Mouse (Mus musculus): ENCODE results near the gene Iqsec3. TPM values are rescaled to one million over a fixed set of nuclear protein-coding genes. Genes with fewer than 3 reads are reported as not detected.

The Iqsec3 gene
- polyA plus RNA-seq, 1 experiment from 2014 or later: 0.13 TPM

DNA sequence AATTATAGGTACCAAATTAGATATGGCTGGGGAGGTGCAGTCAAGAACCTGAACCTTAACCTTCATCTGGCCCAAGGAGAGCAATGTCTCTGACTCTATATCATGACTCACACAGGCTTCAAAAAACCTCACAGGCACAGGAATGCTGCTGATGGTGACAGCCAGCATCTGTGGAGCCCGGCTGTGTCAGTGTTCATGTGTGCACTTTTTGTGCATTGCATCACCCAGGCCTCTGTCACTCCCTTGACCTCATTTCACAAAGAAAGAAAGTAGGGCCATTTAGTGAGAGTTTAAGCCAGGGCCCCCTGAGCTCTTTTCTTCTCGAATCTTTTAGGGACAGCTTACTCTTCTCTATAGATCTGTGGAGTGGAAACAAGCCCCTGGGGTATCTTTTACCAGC is 121.2 kb downstream of the Iqsec3 start:
- no peaks in the 10 kb centered on the region for H3K36me3 ChIP-seq (ENCODE audit: control insufficient read depth, insufficient read depth, low read length)
- no peaks in the 10 kb centered on the region for H3K27me3 ChIP-seq (replicated peaks; ENCODE audit: control insufficient read depth, insufficient read depth, low read length)
- no peaks in the 10 kb centered on the region for H3K4me1 ChIP-seq (ENCODE audit: control insufficient read depth, insufficient read depth, low read length)
- no peak overlapping the region for H3K4me3 ChIP-seq (ENCODE audit: low read length)
- H3K9ac ChIP-seq (ENCODE audit: low read depth, low read length): no peak overlapping the region
- no peak overlapping the region for H3K27ac ChIP-seq (ENCODE audit: low read length)
- H3K4me2 ChIP-seq (ENCODE audit: low read depth, low read length): no peak overlapping the region
- 59% methylated on average over 2 of the region's 2 CpGs for WGBS
- H3K9me3 ChIP-seq (ENCODE audit: control insufficient read depth, low read length): no peaks in the 10 kb centered on the region
- no peak for ATAC-seq

DNA sequence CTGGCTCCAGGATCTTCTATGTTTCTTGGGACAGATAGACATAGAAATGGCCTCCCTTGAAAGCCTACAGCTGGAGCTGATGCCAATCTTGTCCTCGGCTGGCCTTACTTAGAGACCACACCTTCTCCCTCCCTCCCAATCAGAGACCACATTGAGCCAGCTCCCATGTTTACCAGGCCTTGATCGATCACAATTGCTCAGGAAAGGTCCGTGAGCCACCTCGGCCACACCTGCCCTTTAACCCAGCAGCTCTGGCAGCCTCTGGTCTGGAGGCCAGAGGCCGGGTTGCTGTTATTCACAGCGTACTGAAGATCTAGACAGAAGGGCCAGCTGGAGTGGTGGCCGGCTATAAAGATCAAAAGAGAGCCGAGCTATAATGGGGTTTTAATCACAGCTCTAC is 127.0 kb downstream of the Iqsec3 start:
- Histone ChIP-seq H3K9ac (ENCODE audit: low read depth, low read length) (no peak overlapping the region), H3K9me3 (ENCODE audit: control insufficient read depth, low read length) (no peaks in the 10 kb centered on the region), H3K4me1 (ENCODE audit: control insufficient read depth, insufficient read depth, low read length) (no peaks in the 10 kb centered on the region), H3K27me3 (replicated peaks; ENCODE audit: control insufficient read depth, insufficient read depth, low read length) (no peaks in the 10 kb centered on the region), H3K36me3 (ENCODE audit: control insufficient read depth, insufficient read depth, low read length) (no peaks in the 10 kb centered on the region), H3K27ac (ENCODE audit: low read length) (no peak overlapping the region), H3K4me2 (ENCODE audit: low read depth, low read length) (no peak overlapping the region), H3K4me3 (ENCODE audit: low read length) (no peak overlapping the region)
- no peak for ATAC-seq
- 25% methylated on average over 8 of the region's 8 CpGs for WGBS

DNA sequence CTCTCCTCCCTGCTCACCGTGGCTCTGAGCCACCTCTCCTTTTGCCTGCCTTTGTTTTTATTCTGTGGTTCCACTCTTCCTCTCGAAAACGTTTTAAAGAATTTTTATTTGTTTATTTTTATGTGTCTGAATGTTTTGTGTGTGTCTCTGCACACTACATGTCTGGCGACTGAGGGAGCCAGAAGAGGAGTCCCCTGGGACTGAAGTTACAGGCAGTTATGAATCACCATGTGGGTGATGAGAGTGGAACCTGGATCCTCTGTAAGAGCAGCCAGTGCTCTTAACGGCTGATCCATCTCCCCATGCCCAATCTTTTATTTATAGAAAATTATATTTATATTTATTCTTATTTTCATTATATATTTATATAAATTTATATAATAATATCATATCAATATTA is 129.1 kb downstream of the Iqsec3 start:
- Histone ChIP-seq H3K36me3 (ENCODE audit: control insufficient read depth, insufficient read depth, low read length) (no peaks in the 10 kb centered on the region), H3K9me3 (ENCODE audit: control insufficient read depth, low read length) (no peaks in the 10 kb centered on the region), H3K9ac (ENCODE audit: low read depth, low read length) (no peak overlapping the region), H3K4me3 (ENCODE audit: low read length) (no peak overlapping the region), H3K27me3 (replicated peaks; ENCODE audit: control insufficient read depth, insufficient read depth, low read length) (no peaks in the 10 kb centered on the region), H3K27ac (ENCODE audit: low read length) (no peak overlapping the region), H3K4me1 (ENCODE audit: control insufficient read depth, insufficient read depth, low read length) (no peaks in the 10 kb centered on the region), H3K4me2 (ENCODE audit: low read depth, low read length) (no peak overlapping the region)
- no peak for ATAC-seq
- WGBS: 45% methylated on average over 5 of the region's 5 CpGs

DNA sequence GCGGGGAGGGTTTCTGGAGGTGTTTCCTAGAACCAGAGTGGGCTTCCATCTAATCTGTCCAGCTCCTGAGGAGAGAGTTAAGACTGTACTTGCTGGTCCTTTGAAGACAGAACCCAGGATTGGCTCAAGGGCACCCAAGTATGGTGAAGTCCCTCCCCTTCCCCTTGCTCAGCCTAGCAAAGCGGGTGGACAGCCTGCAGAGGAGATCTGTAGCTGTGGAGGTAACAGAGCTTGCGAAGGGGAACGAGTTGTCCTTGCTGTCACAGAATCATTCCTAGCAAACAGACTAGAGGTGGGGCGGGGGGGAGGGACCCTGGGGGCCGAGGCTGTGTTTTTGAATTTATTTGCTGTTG is 129.7 kb downstream of the Iqsec3 start:
- WGBS: 43% methylated on average over 6 of the region's 6 CpGs
- no peak overlapping the region for H3K4me2 ChIP-seq (ENCODE audit: low read depth, low read length)

DNA sequence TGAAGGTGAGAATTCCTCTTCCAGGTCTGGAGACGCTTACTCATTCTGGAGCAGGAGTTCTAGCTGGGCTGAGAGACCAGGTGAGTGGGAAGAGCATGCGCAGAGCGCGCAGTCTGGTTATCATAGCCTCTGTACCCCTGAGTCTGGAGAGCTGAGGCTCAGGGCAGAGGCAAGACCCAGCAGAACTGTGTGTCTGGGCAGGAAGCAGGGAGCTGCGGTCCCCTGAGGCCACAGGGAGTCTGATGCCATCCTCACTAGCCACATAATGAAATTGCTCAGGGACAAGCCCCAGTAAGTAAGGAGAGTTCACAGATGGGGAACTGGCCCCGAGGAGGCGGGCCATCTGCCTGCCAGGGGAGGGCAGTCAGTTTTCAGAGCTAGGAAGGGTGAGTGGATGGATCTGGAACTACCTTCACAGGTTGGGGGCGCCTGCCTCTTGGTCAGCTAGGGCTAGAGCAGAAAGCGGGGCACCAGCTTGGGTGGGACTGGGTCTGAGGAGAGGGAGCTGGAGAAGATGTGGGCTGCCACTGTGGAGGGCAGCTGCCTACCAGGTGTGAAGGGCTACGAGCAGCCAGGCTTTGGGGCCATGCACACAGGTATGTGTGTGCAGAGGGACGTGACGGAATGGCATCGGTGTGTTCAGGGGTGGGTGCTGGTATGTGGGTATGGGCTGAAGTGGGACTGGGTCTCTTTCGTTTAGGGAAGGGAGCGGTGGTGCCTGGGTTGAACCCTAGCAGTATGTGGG is 130.3 kb downstream of the Iqsec3 start, which contains the start of gene Slc6a12:
Gene Slc6a12 (plus strand): TSS at position 51 of the 745 bp plus-strand sequence.
- H3K4me1 ChIP-seq (ENCODE audit: control insufficient read depth, insufficient read depth, low read length): no peaks in the 10 kb centered on the region
- H3K4me3 ChIP-seq (ENCODE audit: low read length): no peak within 1 kb of the TSS
- WGBS: 73% methylated on average over 15 of the region's 15 CpGs
- H3K9ac ChIP-seq (ENCODE audit: low read depth, low read length): no peak within 1 kb of the TSS
- no peak within 1 kb of the TSS for H3K4me2 ChIP-seq (ENCODE audit: low read depth, low read length)
- no peak for ATAC-seq
- H3K27me3 ChIP-seq (replicated peaks; ENCODE audit: control insufficient read depth, insufficient read depth, low read length): no peaks in the 10 kb centered on the region
- H3K36me3 ChIP-seq (ENCODE audit: control insufficient read depth, insufficient read depth, low read length): no peaks in the 10 kb centered on the region
- H3K9me3 ChIP-seq (ENCODE audit: control insufficient read depth, low read length): no peaks in the 10 kb centered on the region
- H3K27ac ChIP-seq (ENCODE audit: low read length): no peak within 1 kb of the TSS

More for the DNA sequence above, 129.7 kb downstream of the Iqsec3 start:
- Histone ChIP-seq H3K4me3 (ENCODE audit: low read length) (no peak overlapping the region), H3K36me3 (ENCODE audit: control insufficient read depth, insufficient read depth, low read length) (no peaks in the 10 kb centered on the region), H3K4me1 (ENCODE audit: control insufficient read depth, insufficient read depth, low read length) (no peaks in the 10 kb centered on the region), H3K27ac (ENCODE audit: low read length) (no peak overlapping the region), H3K9ac (ENCODE audit: low read depth, low read length) (no peak overlapping the region), H3K27me3 (replicated peaks; ENCODE audit: control insufficient read depth, insufficient read depth, low read length) (no peaks in the 10 kb centered on the region), H3K9me3 (ENCODE audit: control insufficient read depth, low read length) (no peaks in the 10 kb centered on the region)
- no peak for ATAC-seq

DNA sequence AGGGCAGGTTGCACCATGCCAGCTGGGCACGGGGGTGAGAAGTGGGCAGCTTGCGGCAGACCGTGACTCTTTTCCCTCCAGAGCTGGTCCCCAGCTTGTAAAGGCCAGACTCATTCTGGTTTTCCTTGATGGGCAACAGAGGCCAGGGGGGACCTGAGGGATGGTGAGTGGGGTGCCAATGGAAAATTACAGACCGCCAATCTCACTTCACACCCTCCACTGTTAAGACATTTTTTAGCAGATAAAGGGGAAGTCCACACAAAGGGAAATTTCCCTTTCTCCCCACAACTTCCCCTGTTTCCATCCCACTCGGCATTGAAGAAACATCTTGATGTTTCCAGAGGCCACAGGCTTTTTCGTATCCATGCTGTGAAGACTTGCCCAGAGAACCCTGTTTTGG is 131.8 kb downstream of the Iqsec3 start:
- H3K9me3 ChIP-seq (ENCODE audit: control insufficient read depth, low read length): no peaks in the 10 kb centered on the region
- 85% methylated on average over 6 of the region's 6 CpGs for WGBS
- H3K4me2 ChIP-seq (ENCODE audit: low read depth, low read length): no peak overlapping the region
- no peak overlapping the region for H3K9ac ChIP-seq (ENCODE audit: low read depth, low read length)
- H3K36me3 ChIP-seq (ENCODE audit: control insufficient read depth, insufficient read depth, low read length): no peaks in the 10 kb centered on the region
- H3K4me3 ChIP-seq (ENCODE audit: low read length): no peak overlapping the region
- H3K4me1 ChIP-seq (ENCODE audit: control insufficient read depth, insufficient read depth, low read length): no peaks in the 10 kb centered on the region
- H3K27me3 ChIP-seq (replicated peaks; ENCODE audit: control insufficient read depth, insufficient read depth, low read length): no peaks in the 10 kb centered on the region
- no peak overlapping the region for H3K27ac ChIP-seq (ENCODE audit: low read length)
- ATAC-seq: no peak

DNA sequence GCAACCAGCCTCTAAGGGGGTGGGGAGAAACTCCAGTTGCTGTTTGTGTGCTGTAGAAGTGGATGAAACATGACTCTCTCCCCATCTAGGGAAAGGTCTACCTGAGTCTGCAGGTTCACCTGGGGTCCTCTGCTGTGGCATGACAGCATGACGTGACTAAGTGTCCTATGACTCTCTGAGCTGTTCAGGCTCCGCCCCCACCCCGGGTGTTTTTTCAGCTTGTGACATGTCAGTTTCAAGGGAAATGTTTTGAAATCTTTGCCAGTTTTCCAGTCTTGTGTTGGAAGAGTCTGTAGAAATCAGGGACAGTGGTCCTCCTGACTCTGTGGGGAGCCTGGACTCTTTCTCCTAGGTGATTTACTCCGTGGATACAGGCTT is 135.0 kb downstream of the Iqsec3 start:
- H3K9me3 ChIP-seq (ENCODE audit: control insufficient read depth, low read length): no peaks in the 10 kb centered on the region
- 40% methylated on average over 4 of the region's 4 CpGs for WGBS

DNA sequence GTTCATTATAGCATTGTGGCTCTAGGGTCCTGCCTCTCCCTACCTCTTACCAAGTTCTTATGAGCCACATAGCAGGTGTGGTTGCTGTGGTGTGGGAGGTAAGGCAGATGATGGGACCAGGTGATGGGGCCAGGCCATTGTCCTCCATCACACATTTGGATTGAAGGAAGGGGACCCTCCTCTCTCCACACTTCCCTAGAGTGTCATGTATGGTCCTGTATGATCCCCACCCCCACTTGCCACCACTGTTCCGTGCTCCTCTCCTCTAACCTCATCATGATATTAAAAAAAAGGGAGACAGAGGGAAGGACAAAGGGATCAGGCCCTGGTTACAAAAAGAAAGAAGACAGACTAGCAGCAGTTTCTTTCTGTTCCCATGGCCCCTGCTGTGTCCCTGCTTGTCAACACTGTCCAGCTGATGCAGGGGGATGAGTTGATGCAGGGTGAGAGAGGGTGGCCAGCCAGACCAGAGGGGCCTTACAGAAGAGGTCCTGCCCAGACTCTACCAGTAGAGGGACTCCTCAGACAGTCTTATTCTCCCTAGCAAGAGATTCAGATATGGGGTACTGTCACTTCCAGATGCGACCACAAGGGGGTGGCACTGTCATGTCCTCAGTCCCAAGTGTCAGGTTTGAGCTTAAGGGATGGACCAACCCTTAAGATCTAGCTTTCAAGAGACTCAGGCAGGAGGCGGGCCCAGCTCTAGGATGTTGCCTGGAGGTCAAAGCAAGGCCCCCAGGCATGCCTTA is 135.5 kb downstream of the Iqsec3 start:
- WGBS: 25% methylated on average over 3 of the region's 3 CpGs

More for the DNA sequence above, 135.0 kb downstream of the Iqsec3 start:
- no peak overlapping the region for H3K4me3 ChIP-seq (ENCODE audit: low read length)
- no peak overlapping the region for H3K27ac ChIP-seq (ENCODE audit: low read length)
- no peaks in the 10 kb centered on the region for H3K4me1 ChIP-seq (ENCODE audit: control insufficient read depth, insufficient read depth, low read length)
- no peaks in the 10 kb centered on the region for H3K27me3 ChIP-seq (replicated peaks; ENCODE audit: control insufficient read depth, insufficient read depth, low read length)
- no peak overlapping the region for H3K4me2 ChIP-seq (ENCODE audit: low read depth, low read length)
- no peak; the same call in 1 of the 2 replicates for ATAC-seq
- no peaks in the 10 kb centered on the region for H3K36me3 ChIP-seq (ENCODE audit: control insufficient read depth, insufficient read depth, low read length)
- H3K9ac ChIP-seq (ENCODE audit: low read depth, low read length): no peak overlapping the region

DNA sequence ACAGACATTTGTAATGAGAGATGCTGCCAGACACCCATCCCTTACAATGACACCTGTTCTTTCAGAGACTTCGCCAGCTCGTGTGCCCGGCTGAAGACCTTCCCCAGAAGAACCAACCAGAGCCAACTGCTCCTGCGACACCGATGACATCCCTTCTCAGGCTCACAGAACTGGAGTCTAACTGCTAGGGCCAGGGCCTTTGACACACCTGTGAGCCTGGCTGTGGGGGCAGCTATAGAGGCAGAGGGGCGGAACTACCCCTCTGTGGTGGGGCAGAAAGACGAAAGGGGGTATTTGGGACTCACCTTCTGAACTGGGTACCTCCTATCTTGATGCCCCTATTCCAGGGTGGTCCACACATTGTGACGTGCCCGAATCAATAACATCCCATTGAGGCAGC is 136.2 kb downstream of the Iqsec3 start:
- no peak overlapping the region for H3K4me3 ChIP-seq (ENCODE audit: low read length)
- no peak overlapping the region for H3K27ac ChIP-seq (ENCODE audit: low read length)
- H3K4me1 ChIP-seq (ENCODE audit: control insufficient read depth, insufficient read depth, low read length): no peaks in the 10 kb centered on the region
- no peaks in the 10 kb centered on the region for H3K9me3 ChIP-seq (ENCODE audit: control insufficient read depth, low read length)
- no peak overlapping the region for H3K9ac ChIP-seq (ENCODE audit: low read depth, low read length)
- H3K36me3 ChIP-seq (ENCODE audit: control insufficient read depth, insufficient read depth, low read length): no peaks in the 10 kb centered on the region
- H3K4me2 ChIP-seq (ENCODE audit: low read depth, low read length): no peak overlapping the region
- WGBS: 95% methylated on average over 9 of the region's 9 CpGs
- no peaks in the 10 kb centered on the region for H3K27me3 ChIP-seq (replicated peaks; ENCODE audit: control insufficient read depth, insufficient read depth, low read length)
- ATAC-seq: no peak

More for the DNA sequence above, 135.5 kb downstream of the Iqsec3 start:
- Histone ChIP-seq H3K27me3 (replicated peaks; ENCODE audit: control insufficient read depth, insufficient read depth, low read length) (no peaks in the 10 kb centered on the region), H3K4me1 (ENCODE audit: control insufficient read depth, insufficient read depth, low read length) (no peaks in the 10 kb centered on the region), H3K4me3 (ENCODE audit: low read length) (no peak overlapping the region), H3K4me2 (ENCODE audit: low read depth, low read length) (no peak overlapping the region), H3K27ac (ENCODE audit: low read length) (no peak overlapping the region), H3K9ac (ENCODE audit: low read depth, low read length) (no peak overlapping the region), H3K9me3 (ENCODE audit: control insufficient read depth, low read length) (no peaks in the 10 kb centered on the region), H3K36me3 (ENCODE audit: control insufficient read depth, insufficient read depth, low read length) (no peaks in the 10 kb centered on the region)
- peak; percentile 72 for ATAC-seq
